Mouse (Mus musculus) cerebellum, adult 2 months (tissue): ENCODE results near the gene Tfdp1.

Experiments
- CTCF ChIP-seq: fragments of 200-500 bp; IDR thresholded peaks from 2 replicates; pipeline ENCODE4 v1.5.1; 2011; ENCODE audit warnings: low read depth, mild to moderate bottlenecking, control low read depth, low read length, moderate library complexity, borderline replicate concordance; ENCODE audit not compliant: insufficient read depth
- POLR2A ChIP-seq: fragments of 200-500 bp; IDR thresholded peaks from 2 replicates; pipeline ENCODE4 v1.6.1; 2011; ENCODE audit warnings: low read length, control low read depth, borderline replicate concordance; ENCODE audit not compliant: insufficient read depth

DNA sequence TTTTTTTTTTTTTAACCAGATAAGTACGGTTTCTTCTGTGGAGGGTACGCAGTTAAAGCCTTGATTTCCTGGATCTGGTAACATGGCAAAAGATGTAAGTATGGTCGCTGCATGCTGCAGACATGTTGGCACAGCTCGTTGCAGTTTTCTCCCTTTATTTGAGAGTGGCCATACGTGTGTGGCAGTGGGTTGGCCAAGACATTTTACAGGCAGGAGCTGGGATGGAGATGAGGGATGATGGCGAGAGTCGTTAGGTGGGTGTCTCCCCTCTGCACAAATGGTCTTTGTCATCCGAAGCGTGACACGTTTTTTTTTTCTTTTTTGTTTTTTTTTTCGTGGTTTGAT lies 1.1 kb downstream of the Tfdp1 start:
- TF ChIP-seq POLR2A (no peak), CTCF (no peak)
